Mouse (Mus musculus) heart, postnatal 0 days (tissue): ENCODE measurements around the gene Tmem151a.

Source experiments
- CTCF ChIP-seq: IDR thresholded peaks from 2 replicates; pipeline ENCODE4 v1.5.1; 2016; ENCODE audit warnings: antibody characterized with exemption, control low read depth, low read depth
- EP300 ChIP-seq: IDR thresholded peaks from 2 replicates; pipeline ENCODE4 v1.6.1; 2016; ENCODE audit warnings: antibody characterized with exemption, low read depth

GRCm38 (mm10) chr19:5129770-5130169 is 44.4 kb upstream of the Tmem151a start:
- TF ChIP-seq CTCF (peak; percentile 41), EP300 (no peak)
